Mouse (Mus musculus) gastrocnemius, adult 2 months (tissue): Measurements from ENCODE around the gene Prss21. TPM values are rescaled to one million over a fixed set of nuclear protein-coding genes. Genes with fewer than 3 reads are reported as not detected.

Experiments used
- DNase-seq: peaks from one replicate; pipeline ENCODE4 v3.0.0; 2022
- H3K27ac ChIP-seq: fragments of 200-600 bp; 2 replicates; pipeline ENCODE4 v1.8.1; 2022; ENCODE audit warnings: mild to moderate bottlenecking
- H3K4me3 ChIP-seq: fragments of 200-600 bp; 2 replicates; pipeline ENCODE4 v1.8.1; 2022; ENCODE audit warnings: mild to moderate bottlenecking, moderate library complexity
- CTCF ChIP-seq: fragments of 200-600 bp; IDR thresholded peaks from 2 replicates; pipeline ENCODE4 v1.8.1; 2022; ENCODE audit warnings: antibody characterized with exemption, mild to moderate bottlenecking, moderate library complexity
- intact Hi-C: fragments of 180-260 bp; cut with DNase I; formaldehyde crosslinking; loops from one replicate; pipeline ENCODE4 v1.15.1; 2025
- long read RNA-seq, 2 experiments: library from polyadenylated mRNA; stranded (forward); transcript quantifications; one replicate each; pipeline ENCODE4 v2.0.0; 2021
- total RNA-seq, 2 experiments: library from RNA; stranded (reverse); gene quantifications; 2 replicates each; pipeline ENCODE4 v1.2.3; 2021

Gene Prss21
- not detected for total RNA-seq
- long read RNA-seq, experiment 1, result 0 reads
- long read RNA-seq, experiment 2, result 0 reads

- intact Hi-C loops, result no loop called here
- TF ChIP-seq CTCF, result no peak
- DNase-seq, result no peak
Measured at GRCm38 (mm10) chr17:23867756-23868155, at the start of gene Prss21. Prss21 (plus strand) TSS chr17:23868056.

DNA sequence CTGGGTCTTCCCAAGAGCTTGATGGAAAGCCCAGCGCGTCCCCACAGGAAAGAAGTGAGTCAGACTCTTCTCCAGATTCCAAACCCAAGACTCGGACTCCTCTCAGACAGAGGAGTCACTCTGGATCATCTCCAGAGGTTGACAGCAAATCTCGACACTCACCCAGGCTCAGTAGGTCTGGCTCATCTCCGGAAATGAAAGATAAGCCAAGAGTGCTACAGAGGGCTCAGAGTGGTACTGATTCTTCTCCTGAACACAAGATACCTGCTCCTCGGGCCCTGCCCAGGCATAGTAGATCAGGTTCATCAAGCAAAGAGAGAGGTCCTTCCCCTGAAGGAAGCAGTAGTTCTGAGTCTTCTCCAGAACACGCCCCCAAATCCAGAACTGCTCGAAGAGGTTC is 49.3 kb upstream of the Prss21 start:
- intact Hi-C loops, result no loop called here
- no peak for DNase-seq
- TF ChIP-seq CTCF, result no peak
- no peak overlapping the region for H3K4me3 ChIP-seq
- H3K27ac ChIP-seq, result no peak overlapping the region

More at GRCm38 (mm10) chr17:23867756-23868155, at the start of gene Prss21:
- Histone ChIP-seq H3K27ac (no peak within 1 kb of the TSS), H3K4me3 (no peak within 1 kb of the TSS)

- no peak overlapping the region for H3K4me3 ChIP-seq
- peak; percentile 27 for DNase-seq
- no peak for TF ChIP-seq CTCF
- intact Hi-C loops, result no loop called here
- no peak overlapping the region for H3K27ac ChIP-seq
Measured at GRCm38 (mm10) chr17:23819235-23819634, 48.6 kb upstream of the Prss21 start.

DNA sequence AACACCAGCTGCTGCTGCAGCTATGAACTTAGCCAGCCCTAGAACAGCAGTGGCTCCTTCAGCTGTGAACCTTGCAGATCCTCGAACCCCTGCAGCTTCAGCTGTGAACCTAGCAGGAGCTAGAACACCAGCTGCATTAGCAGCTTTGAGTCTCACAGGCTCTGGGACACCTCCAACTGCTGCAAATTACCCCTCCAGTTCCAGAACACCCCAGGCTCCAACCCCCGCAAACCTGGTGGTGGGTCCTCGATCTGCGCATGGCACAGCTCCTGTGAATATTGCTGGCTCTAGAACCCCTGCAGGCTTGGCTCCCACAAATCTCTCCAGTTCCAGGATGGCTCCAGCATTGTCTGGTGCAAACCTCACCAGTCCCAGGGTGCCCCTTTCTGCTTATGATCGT is 47.1 kb upstream of the Prss21 start:
- intact Hi-C loops, result no loop called here
- H3K27ac ChIP-seq, result no peak overlapping the region
- DNase-seq, result no peak
- no peak overlapping the region for H3K4me3 ChIP-seq
- no peak for TF ChIP-seq CTCF

DNA sequence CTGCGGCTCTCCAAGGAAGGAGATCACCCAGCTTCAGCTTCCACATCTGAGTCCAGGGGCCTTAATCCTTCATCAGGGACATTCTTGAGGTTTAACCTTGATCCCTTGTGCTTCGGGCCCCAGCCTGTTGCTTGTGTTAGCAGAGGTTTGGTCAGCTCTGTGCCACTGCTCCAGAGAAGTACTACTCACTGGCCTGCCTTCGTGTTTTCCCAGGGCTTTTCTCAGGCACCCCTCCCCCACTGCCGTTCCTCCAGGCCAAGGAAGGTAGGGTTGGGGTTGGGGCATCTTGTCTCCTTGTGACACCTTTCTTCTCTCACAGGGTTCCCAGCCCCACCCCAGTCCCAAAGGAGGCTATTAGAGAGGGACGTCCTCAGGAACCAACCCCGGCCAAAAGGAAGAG is 45.8 kb upstream of the Prss21 start:
- no peak overlapping the region for H3K4me3 ChIP-seq
- no peak for TF ChIP-seq CTCF
- no peak overlapping the region for H3K27ac ChIP-seq
- intact Hi-C loops, result no loop called here
- no peak for DNase-seq

DNA sequence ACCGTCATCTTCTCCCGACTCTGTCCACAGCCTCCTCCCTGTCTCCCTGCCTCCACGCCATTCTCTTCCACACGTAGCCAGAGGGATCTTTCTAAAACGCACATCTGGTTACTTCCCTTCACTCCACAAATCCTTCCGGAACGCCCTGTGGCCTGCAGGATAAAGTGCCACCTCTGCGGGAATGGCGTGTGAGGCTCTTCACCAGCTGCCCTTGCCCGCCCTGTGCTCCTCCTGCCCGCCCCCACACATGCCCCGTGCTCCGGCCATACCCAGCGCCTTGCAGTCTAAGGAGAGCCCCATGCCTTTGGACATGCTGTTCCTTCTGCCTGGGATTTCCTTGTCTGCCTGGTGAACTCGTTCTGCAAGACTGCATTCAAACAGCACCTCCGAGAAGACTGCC is 44.8 kb upstream of the Prss21 start:
- no peak for TF ChIP-seq CTCF
- intact Hi-C loops, result no loop called here
- Histone ChIP-seq H3K4me3 (no peak overlapping the region), H3K27ac (no peak overlapping the region)
- DNase-seq, result peak; percentile 30

DNA sequence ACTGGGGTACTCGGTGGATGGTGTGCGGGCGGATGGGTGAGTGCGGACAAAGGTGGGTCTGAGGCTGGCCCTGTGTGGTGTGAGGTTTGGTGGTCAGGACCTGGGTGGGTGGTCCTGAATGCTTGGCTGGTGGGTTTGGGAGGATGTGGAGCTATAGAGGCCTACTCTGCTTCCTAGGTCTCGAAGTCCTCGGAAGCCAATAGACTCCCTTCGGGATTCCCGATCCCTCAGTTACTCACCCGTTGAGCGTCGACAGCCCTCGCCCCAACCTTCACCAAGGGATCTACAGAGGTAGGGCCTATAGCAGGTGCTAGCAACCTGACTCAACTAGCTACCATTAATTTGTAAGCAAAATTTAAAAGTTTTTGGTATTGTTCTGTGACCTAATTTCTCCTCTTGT is 44.2 kb upstream of the Prss21 start:
- no peak for TF ChIP-seq CTCF
- no peak overlapping the region for H3K4me3 ChIP-seq
- intact Hi-C loops, result no loop called here
- no peak for DNase-seq
- H3K27ac ChIP-seq, result no peak overlapping the region

DNA sequence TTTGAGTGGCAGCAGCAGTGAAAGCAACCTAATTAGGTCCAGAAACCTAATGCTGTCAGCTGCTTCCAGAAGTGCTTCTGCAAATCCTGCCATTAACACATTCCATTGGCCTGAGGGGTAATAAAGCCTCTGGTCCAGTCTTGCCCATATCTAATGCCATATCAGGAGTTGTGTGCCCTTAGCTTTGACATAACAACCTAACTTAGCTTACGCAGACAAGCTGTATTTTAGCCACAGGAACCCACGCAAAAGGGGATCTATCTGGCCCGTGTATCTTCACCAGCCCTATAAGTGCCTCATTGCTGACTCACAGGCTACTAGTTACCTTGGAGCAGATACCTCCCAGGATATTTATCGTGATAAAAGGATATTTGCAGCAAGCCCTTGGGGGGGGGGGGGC is 42.3 kb upstream of the Prss21 start:
- H3K4me3 ChIP-seq, result peak overlapping the region; percentile 5; the same call in 1 of the 2 replicates
- intact Hi-C loops, result no loop called here
- peak overlapping the region; percentile 78 for H3K27ac ChIP-seq
- TF ChIP-seq CTCF, result no peak
- DNase-seq, result no peak

GRCm38 (mm10) chr17:23828271-23829001 is 39.4 kb upstream of the Prss21 start:
- peak; percentile 25; the same call in 1 of the 2 replicates for TF ChIP-seq CTCF
- H3K27ac ChIP-seq, result peak overlapping the region; percentile 84
- intact Hi-C loops, result loop anchor here (2.0 kb wide), 1 partner anchor 26 kb away; no protein-coding TSS in a partner anchor
- DNase-seq, result peak; percentile 72
- H3K4me3 ChIP-seq, result peak overlapping the region; percentile 90

GRCm38 (mm10) chr17:23829064-23829619 is 38.7 kb upstream of the Prss21 start, which contains the start of gene Elob:
Elob (minus strand) TSS chr17:23829136.
- peak; percentile 91 for DNase-seq
- peak within 1 kb of the TSS; percentile 90 for H3K4me3 ChIP-seq
- peak; percentile 82 for TF ChIP-seq CTCF
- intact Hi-C loops, result loop anchor here (2.0 kb wide), 1 partner anchor 26 kb away; no protein-coding TSS in a partner anchor
- peak within 1 kb of the TSS; percentile 97 for H3K27ac ChIP-seq

- Histone ChIP-seq H3K4me3 (no peak overlapping the region), H3K27ac (no peak overlapping the region)
- no peak for DNase-seq
- intact Hi-C loops, result loop anchor here (5.0 kb wide), 1 partner anchor 39 kb away; the partner anchor contains the start of gene Srrm2
- TF ChIP-seq CTCF, result no peak
Measured at GRCm38 (mm10) chr17:23831201-23831600, 36.7 kb upstream of the Prss21 start.

- TF ChIP-seq CTCF, result no peak
- H3K4me3 ChIP-seq, result no peak within 1 kb of the TSS
- peak; percentile 3 for DNase-seq
- no peak within 1 kb of the TSS for H3K27ac ChIP-seq
- intact Hi-C loops, result no loop called here
Measured at GRCm38 (mm10) chr17:23836006-23836575, 31.8 kb upstream of the Prss21 start, which contains the start of gene Prss33. Prss33 (minus strand) TSS chr17:23836056.

GRCm38 (mm10) chr17:23841145-23841544 is 26.7 kb upstream of the Prss21 start:
- intact Hi-C loops, result no loop called here
- H3K4me3 ChIP-seq, result no peak overlapping the region
- peak; percentile 88 for TF ChIP-seq CTCF
- DNase-seq, result peak; percentile 28
- no peak overlapping the region for H3K27ac ChIP-seq
